Mouse (Mus musculus) heart, postnatal 25 days (tissue): ENCODE results near the gene Foxo3. TPM values are rescaled to one million over a fixed set of nuclear protein-coding genes. Genes with fewer than 3 reads are reported as not detected.
A peak's percentile ranks its signal among the peaks of the same experiment; 100 is the strongest.

Source experiments
- DNase-seq: peaks from one replicate; pipeline ENCODE4 v3.0.0; 2022; ENCODE audit warnings: low spot score
- intact Hi-C: fragments of 180-260 bp; cut with DNase I; formaldehyde crosslinking; loops from one replicate; pipeline ENCODE4 v1.15.1; 2025
- total RNA-seq, 2 experiments: library from RNA; stranded (reverse); gene quantifications; 2 replicates each; pipeline ENCODE4 v1.2.3; 2021

Foxo3 gene
- total RNA-seq, 2 experiments from 2014 or later: 69.7 to 90.2 TPM

DNA sequence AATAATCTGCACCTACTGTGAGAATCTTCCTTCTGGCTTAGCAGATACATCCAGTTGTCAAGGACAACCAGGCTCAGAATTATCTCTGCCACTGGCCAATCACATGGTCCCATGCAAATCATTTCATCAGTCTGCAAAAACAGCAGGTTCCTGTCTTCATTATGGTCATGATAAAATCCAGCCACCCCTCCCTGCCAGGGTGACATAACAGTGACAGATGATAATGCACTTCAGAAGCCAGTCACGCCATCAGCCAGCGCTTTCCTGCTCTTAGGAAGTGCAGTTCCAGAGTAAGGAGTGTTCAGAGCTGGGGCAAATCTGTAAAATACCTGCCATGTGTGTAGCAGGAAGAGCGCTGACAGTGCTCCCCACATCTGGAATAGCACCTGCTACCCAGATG, 77.1 kb downstream of the Foxo3 start:
- DNase-seq: no peak
- intact Hi-C loops: no loop called here

DNA sequence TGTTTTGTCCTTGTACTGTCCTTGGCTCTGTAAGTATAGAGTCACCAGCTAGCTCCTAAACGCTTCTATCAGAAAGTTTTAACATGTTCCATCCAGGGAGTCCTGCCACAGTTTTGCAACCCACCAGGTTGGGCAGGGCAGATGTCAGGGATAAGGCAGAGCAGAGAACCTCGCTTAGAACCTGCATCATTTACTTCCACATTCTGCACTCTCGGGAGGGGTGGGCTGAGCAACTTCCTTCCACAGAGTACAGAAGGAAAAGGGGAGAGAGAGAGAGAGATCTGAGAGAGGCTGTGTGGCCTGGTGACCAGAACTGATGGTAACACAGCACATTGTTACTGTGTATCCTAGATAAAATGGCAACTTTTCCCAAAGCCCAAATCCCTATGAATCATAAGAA, 77.9 kb downstream of the Foxo3 start:
- DNase-seq: no peak
- intact Hi-C loops: no loop called here

DNA sequence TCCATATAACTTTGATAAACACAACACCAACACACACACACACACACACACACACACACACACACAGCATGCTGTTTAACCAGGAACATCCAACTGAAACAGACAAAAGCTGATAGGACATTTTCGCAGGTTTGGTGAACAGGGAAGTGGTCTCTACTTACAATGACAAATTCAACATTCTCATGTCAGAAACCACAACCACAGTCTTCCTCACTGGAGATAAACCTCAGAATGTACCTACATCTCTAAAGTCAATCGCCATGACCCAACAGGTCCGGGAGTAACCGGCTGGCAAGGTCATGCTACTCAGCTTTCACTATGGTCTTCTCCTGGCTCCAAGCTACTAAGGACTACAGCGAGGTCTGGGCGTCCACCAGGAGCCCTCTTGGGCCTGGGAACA, 81.8 kb downstream of the Foxo3 start:
- no peak for DNase-seq
- intact Hi-C loops: loop anchor here (5.0 kb wide), 1 partner anchor 78 kb away; no protein-coding TSS in a partner anchor

DNA sequence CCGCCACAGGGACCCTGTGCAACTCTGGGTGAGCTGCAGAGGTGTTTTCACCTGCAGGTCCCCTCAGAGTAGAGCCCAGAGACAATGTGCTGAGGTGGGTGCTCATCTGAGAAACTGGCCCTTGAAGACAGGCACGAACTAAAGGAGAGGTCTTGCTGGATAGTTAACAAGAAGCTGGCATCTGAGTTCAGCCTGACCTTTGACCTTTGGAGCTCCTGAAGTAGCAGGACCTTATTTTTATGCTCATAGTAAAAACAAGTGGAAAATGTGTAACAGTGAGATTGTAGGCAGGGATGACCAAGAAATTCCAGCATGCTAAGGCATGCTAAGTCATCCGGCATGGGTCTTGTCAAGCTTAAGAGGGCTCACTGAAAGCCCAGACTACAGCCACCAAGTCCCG, 82.6 kb downstream of the Foxo3 start:
- intact Hi-C loops: loop anchor here (5.0 kb wide), 1 partner anchor 78 kb away; no protein-coding TSS in a partner anchor

DNA sequence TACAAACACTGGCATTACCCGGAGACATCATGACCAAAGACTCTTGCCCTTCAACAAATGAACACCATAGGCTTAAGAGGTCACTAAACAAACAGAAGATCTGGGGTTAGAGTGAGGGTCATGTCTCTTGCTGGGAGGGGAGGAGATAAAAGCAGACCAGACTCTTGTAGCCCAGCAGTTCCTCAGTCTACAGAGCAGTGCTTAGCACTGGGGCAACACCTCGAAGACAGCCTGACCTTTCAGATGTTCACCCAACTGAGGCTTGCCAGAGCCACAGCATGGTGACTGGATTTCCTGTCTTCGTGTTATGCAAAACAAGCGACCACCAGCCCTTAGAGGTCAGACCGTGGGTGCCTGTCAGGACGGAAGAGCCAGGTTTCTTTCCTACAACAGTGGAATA, 83.6 kb downstream of the Foxo3 start:
- DNase-seq: no peak
- intact Hi-C loops: loop anchor here (5.0 kb wide), 1 partner anchor 79 kb away; no protein-coding TSS in a partner anchor

More for the DNA sequence above, 82.6 kb downstream of the Foxo3 start:
- no peak for DNase-seq

DNA sequence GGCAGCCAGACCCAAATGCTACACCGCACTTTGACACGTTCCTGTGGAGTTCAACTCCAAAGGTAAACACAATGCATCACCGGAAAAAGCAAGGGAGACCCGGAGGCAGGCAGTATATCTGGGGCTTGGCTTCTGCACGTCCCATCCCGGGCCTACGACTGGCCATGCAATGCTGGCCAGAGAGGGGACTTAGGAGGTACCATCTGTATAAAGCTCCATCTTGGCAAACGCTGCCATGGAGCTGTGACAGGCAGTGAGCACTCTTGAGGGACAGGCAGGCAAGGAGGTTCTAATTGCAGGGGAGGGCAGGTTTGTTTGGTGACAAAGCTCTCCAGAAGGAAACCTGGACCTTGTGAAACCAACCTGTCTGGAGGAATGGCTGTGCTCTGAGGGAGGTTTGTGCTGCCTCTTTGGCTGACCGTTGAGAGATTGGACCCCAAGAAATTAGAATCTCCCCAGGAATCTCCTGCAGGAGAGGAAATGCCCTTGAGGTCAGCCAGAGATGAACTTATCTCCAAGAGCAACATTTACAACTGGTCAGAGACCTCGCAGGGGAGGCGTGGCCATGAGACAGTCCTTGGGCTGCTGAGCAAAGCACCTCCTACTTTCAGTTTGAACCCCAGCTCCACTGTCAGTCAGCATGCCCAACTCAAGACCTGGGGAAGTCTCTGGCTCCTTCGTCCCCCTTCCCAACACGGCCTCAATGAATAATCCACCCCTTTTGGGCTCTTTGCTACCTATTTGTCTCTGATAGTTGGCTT, 86.7 kb downstream of the Foxo3 start:
- intact Hi-C loops: loop anchor here (5.0 kb wide), 1 partner anchor 82 kb away; no protein-coding TSS in a partner anchor
- no peak for DNase-seq

DNA sequence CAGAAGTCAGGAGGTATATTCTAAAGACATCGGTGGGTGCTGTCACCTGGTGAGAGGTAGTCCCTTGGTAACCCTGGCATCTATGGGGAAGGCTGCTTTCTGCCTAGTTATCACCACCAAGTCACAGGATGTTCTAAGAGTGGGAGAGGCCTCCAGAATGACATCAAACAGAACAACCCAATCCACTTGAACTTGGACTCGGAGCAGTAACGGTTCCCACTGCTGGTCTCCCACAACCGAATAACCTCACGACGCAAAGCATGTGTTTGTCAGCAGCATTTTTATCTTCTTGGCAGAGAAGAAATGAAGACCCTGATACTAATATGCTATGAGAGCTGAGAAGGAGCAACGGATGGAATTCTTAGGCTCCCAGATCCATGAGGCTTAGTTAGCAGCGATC, 87.5 kb downstream of the Foxo3 start:
- intact Hi-C loops: no loop called here
- no peak for DNase-seq

DNA sequence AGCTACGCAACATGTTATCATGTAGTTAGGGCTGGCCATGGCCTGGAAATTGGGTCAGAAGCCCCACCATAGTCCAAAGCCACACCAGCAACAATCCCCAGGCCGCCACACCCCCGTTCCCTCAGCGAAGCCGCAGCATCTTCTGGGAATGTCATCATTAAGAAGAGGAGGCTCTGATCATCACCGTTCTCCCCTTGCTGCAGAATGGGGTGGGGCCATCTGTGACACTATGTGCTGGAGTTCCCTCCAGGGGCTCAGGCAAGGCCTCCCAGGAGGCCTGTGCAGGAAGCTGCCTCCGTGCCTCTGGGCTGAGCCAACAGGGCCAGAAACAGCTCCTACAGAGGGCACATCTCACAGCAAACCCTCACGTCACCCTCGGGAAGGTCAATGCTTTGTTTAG, 88.5 kb downstream of the Foxo3 start:
- intact Hi-C loops: no loop called here
- peak; percentile 7 for DNase-seq

DNA sequence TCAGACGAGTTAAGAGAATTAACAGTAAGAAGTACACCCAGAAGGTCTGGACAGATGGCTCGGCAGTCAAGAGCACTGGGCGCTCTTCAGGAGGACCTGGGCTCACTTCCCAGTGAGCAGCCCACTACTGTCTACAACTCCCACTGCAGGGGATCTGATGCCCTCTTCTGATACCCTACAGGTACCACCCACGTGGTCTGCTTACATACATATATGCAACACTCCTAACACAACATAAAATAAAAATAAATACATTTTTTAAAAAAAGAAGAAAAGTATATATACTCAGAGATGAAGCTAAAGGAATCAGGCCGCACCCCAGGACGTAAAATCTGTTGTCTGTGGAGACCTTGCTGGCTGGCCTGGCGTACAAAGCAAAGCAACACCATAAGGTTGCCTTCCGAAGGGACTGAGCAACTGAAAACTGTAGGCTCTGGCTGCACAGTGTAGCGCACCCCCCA, 89.6 kb downstream of the Foxo3 start:
- DNase-seq: no peak
- intact Hi-C loops: no loop called here

DNA sequence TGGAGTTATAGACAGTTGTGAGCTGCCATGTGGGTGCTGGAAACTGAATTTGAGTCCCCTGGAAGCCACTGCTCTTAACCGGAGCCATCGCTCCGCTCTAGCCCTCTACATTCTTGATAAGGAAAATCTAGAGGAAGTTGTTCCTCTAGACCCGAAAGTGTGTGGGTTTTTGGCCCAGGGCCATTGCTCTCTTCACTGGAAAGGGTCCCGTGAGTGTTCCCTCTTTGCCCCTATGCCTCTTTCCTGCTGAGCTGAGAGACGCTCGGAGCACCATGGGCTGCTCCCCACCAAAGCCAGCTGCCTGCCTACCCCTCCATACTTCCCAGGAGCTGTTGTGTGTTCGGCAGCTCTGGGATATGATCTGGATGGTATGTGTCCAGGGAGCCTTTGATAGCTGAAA, 96.2 kb downstream of the Foxo3 start:
- no peak for DNase-seq
- intact Hi-C loops: no loop called here

DNA sequence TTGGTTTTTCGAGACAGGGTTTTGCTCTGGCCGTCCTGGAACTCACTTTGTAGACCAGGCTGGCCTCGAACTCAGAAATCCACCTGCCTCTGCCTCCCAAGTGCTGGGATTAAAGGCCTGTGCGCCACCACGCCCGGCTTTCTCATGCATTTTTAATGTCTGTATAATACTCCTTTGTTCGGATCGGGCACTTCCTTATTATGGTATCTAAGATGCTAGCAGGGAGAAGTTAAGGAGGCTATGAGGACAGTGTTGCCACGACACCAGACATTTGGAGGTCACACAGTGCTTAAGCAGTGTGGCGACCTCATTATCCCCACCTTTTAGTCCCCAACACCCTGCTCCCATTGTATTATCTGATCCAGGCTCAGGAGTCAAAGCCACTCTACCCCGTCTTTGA, 97.8 kb downstream of the Foxo3 start:
- DNase-seq: no peak
- intact Hi-C loops: no loop called here

DNA sequence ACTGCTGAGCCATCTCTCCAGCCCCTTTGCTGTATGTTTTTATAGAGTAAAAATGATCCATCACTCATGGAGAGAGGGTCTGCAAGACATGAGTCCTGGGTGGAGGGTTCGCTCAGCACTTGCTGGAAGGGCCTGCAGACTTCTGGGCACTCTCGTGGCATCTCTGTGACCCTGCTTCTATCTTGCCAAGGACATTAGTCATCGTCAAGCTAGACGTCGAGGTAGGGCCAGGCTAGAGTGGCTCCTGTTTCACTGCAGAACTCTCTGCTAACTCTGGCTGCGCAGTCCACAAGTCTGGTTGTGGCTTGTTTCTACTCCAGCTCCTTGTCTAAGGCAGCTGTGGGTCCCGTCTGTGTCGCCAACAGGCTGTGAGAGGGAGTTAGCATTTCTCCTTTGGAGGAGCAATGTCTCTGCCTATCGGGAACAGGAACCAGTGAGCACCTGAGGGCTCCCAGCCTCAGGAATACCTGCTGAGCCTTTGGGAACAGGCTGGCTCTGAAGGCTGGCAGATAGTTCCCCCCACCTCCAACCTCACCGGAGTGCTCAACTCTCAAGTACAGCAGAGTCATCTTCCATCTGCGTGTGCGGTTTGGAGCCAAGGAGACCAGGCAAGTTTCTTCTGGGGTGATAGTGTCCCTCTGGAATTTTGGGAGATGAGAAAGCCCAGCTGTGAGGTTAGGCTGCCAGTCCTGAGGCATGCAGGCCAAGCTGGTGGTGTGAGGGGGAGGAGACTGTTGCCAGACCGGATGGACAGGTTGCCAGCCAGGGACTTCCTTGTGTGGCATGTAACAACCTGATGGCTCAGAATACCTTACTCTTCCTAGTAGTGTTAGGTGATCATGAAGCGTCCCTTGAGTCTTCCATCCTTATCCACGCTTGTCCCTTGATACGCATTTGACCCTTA, 98.5 kb downstream of the Foxo3 start:
- no peak for DNase-seq
- intact Hi-C loops: no loop called here

DNA sequence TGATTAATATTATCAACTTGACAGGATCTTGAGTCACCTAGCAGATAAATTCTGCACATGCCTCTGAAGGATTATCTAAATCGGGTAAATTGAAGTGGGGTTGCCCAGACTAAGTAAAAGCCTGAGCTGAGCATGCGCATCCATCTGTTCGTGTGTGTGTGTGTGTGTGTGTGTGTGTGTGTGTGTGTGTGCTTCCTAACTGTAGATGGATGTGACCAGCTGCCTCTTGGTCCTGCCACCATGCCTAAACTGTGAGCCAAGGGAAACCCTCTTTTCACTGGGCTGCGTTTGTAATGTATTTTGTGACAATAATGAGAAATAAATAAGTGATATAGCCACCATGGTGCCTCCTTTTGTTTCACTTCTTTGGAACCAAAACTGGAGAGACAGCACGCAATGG, 102.3 kb downstream of the Foxo3 start:
- DNase-seq: no peak
- intact Hi-C loops: no loop called here

DNA sequence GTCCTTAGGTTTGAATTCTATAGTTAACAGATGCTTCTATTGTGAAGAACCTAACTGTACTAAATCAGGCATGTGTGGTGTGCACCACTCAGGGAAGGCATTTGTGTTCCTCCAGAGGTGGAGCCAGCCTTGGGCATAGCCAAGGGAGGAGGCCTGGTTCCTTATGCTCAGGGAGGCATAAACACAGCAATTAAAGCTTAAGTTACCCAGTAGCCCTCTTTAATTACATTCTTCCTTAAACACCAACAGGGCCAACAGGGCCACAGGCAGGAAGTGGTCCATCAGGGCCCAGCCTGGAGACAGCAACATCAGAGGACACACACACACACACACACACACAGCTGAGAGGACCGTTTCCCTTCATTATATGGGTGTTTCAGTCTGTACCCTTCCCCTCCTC, 102.7 kb downstream of the Foxo3 start:
- intact Hi-C loops: no loop called here
- no peak for DNase-seq

DNA sequence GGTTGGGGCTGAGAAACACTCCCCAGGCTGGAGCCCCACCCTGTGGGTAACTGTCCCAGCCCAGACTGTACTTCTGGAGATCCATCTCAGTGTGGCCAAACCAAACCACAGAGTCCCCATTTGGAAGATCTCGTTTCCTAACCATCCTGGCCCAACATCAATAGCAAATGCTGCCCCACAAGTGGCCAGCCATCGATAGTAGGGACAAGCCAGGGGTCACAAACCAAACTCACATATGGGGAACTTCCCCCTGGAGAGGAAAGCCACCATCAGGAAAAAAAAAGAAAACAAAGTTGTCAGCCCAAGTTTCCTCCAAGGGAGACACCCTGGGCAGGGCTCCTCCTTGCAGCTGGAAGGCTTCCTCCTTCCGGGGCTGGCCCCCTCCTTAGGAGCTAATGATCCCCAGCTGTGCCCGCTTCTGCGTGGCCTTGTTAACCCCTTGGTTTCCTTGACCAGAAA, 105.6 kb downstream of the Foxo3 start:
- DNase-seq: peak; percentile 59
- intact Hi-C loops: no loop called here

DNA sequence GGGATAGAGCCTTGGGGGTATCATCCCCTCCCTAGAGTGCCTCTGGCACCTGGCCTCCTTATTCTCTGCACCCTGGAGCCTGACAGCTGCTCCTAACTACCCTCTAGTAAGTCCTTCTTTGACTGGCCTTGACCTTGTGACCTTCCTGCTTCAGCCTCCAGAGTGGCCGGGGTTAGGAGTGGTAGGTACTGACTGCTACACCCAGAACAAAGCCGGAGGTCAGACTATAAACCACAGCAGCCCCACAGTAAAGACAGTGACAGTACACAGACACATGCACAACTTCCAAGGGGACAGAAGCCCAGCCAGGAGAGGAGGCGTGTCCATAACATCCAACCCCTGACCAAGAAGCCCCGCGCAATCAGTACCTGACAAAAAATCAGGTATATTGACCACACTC, 106.4 kb downstream of the Foxo3 start:
- no peak for DNase-seq
- intact Hi-C loops: no loop called here

DNA sequence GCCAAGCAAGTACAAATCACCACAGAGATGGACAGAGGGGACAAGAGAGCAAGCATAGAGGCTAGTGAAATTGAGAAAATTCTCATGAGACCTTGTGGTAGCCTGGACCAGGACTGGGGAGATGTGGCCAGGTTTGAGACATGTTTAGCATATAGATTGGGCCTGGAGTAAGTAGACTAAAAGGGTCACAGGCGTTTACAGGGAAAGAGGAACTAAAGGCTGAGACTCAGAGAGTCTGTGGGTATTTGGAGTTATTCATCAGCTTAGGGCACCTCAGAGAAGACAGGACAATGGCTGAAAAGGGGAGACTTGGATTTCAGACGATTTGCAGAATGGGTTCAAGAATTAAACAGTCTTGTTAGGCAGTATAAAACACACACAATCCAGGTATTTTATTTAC, 121.8 kb downstream of the Foxo3 start:
- intact Hi-C loops: no loop called here

DNA sequence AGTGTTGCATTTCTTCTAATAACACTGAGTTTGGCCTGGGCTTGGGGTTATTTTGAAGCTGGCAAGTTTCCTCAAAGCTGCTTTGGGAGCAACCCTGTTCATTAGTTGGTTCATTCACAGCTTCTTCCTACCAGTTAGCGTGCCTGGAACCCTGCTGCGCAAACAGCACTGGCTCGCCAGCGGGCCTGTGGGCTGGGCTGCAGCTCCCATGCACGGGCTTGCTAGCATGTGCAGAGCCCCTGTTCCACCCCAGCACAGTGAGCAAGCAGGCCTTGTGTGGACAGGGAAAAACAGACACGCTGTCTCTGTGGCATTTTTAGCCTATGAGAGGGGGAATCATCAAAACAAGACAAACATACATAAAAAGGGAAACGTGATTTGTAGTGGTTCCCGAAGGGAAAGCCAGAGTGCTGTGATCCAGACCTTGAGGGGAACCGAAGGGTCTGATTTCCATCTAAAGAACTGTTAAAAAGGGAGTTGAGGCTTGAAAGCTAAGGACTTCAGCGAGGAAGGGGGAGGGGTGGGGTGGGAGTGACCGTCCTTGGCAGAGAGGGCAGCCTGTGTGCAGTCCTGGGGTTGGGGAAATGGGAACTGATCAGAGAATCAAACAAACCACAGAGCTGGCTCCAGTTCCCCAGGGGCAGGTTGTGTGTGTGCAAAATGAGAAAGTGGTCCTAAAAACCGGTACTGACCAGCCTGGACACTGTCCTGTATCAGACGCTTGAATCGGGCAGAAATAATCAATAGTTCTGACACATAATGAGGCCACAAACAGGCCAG, 123.9 kb downstream of the Foxo3 start:
- no peak for DNase-seq

More for the DNA sequence above, 121.8 kb downstream of the Foxo3 start:
- DNase-seq: no peak

DNA sequence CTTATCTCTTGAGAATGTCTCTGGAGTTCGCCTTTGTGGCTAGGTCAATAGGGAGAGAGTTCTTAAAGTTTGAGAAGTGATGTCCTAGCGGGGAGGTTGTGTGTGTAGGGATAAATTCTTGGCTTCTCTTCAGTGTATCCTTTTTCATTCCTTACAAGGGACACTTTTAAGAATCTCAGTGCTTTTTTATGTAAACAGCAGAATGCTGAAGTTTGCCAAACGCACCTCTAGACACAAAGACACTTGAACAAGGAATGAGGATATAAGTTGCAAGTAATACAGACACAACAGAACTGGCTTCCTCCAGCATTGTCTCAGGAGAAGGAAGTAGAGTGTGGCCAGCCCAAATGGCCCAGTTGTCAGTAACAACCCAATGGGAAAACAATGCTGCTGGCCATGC, 126.8 kb downstream of the Foxo3 start:
- intact Hi-C loops: no loop called here

More for the DNA sequence above, 123.9 kb downstream of the Foxo3 start:
- intact Hi-C loops: no loop called here

DNA sequence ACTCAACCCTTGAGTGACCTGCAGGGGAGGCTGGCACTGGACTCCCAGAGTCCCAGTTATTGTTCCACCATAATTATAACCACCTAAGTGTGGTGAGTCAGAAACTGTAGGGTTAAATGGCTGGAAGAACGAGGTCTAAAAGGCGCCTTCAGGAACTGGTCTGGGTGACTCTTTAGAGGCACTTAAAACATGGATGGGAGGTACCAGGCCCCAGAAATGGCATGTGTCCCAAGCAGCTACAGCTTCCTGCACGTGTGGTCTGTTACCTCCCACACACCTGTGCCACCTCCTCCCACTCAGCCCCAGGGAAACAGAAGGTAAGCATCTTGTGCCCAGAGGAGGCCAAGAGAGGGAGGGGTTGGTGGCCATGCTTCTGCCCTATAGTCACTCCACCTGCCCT, 128.2 kb downstream of the Foxo3 start:
- no peak for DNase-seq
- intact Hi-C loops: no loop called here

More for the DNA sequence above, 126.8 kb downstream of the Foxo3 start:
- no peak for DNase-seq
